Mouse (Mus musculus) limb, embryonic 10.5 days (tissue): ENCODE data around the gene Btg2. TPM values are rescaled to one million over a fixed set of nuclear protein-coding genes. Genes with fewer than 3 reads are reported as not detected.

Experiments used
- DNase-seq: peaks from one replicate; pipeline ENCODE4 v3.0.0-alpha.2; 2017; ENCODE audit warnings: low spot score
- H3K27ac ChIP-seq: fragments of 300-500 bp; sonication (generic); 2 replicates; pipeline ENCODE4 v1.5.1; 2016; ENCODE audit warnings: mild to moderate bottlenecking
- H3K27me3 ChIP-seq: fragments of 300-500 bp; sonication (generic); 2 replicates; pipeline ENCODE4 v1.6.1; 2016; ENCODE audit warnings: low read depth, mild to moderate bottlenecking; ENCODE audit not compliant: poor library complexity, severe bottlenecking
- H3K36me3 ChIP-seq: fragments of 300-500 bp; sonication (generic); 2 replicates; pipeline ENCODE4 v1.6.1; 2016; ENCODE audit warnings: mild to moderate bottlenecking, moderate library complexity
- H3K4me1 ChIP-seq: fragments of 300-500 bp; sonication (generic); 2 replicates; pipeline ENCODE4 v1.6.1; 2016
- H3K4me3 ChIP-seq: fragments of 300-500 bp; sonication (generic); 2 replicates; pipeline ENCODE4 v1.5.1; 2016; ENCODE audit warnings: mild to moderate bottlenecking, moderate library complexity
- H3K9me3 ChIP-seq: fragments of 300-500 bp; sonication (generic); replicated peaks from 2 replicates; pipeline ENCODE4 v1.6.1; 2016; ENCODE audit warnings: mild to moderate bottlenecking
- WGBS: fragments of 180-500 bp; shearing (Covaris S2); methylation state at CpG from one replicate; pipeline ENCODE4 v1.1.7; 2016; 5-methylcytosine and 5-hydroxymethylcytosine counted together
- polyA plus RNA-seq: library from polyadenylated mRNA; unstranded; fragments of >200 nt; fragmentation: Nextera tagmentation; extraction: Ambion mirVana; gene quantifications from 2 replicates; pipeline ENCODE4 v1.2.1, GENCODE M21; 2016

The Btg2 gene
- polyA plus RNA-seq = 10.1 and 17.7 TPM in 2 replicates

DNA sequence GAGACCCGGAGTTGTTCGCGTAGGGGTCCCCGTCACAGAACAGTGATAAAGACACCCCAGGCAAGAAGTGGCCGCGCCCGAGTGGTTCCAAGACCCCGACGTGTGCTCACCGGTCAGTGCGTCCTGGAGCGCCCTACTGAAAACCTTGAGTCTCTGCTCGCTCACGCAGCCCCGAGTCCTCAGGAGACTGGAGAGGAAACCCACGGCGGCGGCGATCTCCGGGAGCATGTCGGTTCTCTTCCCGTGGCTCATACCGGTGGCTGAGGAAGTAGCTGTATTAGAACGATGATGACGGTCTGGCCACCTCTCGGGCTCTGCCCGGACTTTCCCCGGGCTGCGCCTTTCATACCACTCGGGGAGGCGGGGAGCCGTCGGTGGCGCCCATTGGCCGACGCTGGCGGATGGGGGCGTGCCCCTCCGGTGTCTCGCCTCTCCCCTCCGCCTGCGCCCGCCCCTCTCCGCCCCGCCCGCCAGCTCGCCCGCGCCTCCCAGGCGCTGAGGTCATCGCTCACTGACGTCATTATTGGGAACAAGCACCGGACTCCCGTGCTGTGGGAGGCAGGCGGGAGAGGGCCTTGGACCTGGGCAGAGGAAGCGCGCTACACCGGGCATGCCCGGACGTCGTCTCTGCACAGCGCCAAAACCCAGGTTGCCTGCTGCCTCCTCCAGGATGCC is at the start of gene Btg2:
Btg2 (minus strand) TSS at position 319 of the 675 bp plus-strand sequence.
- Histone ChIP-seq H3K4me3 (peak within 1 kb of the TSS; percentile 71), H3K27me3 (peaks cover 13% of the 10 kb centered on the region), H3K27ac (peak within 1 kb of the TSS; percentile 85), H3K9me3 (no peaks in the 10 kb centered on the region), H3K4me1 (peaks cover 42% of the 10 kb centered on the region), H3K36me3 (peaks cover 20% of the 10 kb centered on the region)
- WGBS = under 1% methylated on average over 62 of the region's 62 CpGs
- DNase-seq = peak; percentile 97

GRCm38 (mm10) chr1:134122195-134122594 is 43.3 kb upstream of the Btg2 start:
- H3K9me3 ChIP-seq = 0 out of 2 replicates have a peak, but pooled peaks cover 5% of the 10 kb centered on the region
- DNase-seq = peak; percentile 68
- WGBS = 60% methylated on average over 9 of the region's 9 CpGs

DNA sequence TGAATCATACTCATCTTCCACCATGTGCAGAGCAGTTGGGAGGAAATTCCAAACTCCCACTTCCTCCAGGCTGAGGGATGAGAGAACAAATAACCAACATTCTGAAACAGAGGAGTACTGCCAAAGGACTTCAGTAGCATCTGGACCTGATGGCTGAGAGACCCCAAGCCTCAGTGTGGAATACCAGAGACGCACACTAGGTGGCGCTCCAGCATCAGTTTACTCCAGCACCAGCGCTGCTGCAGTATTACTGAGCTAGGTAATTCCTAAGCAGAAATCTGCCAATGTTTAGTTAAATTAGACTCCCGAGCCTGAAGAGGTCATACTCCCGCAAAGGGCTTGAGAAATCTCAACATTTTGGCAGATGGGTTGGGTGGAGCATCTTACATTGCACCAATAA is 41.3 kb upstream of the Btg2 start:
- H3K9me3 ChIP-seq = 0 out of 2 replicates have a peak, but pooled peaks cover 5% of the 10 kb centered on the region
- no peaks in the 10 kb centered on the region for H3K27me3 ChIP-seq
- no peak overlapping the region for H3K27ac ChIP-seq
- peaks cover 10% of the 10 kb centered on the region for H3K4me1 ChIP-seq
- no peaks in the 10 kb centered on the region for H3K36me3 ChIP-seq
- peak; percentile 92 for DNase-seq
- WGBS = 5% methylated on average over 5 of the region's 5 CpGs
- H3K4me3 ChIP-seq = no peak overlapping the region

More at GRCm38 (mm10) chr1:134122195-134122594, 43.3 kb upstream of the Btg2 start:
- no peak overlapping the region for H3K27ac ChIP-seq
- no peaks in the 10 kb centered on the region for H3K4me1 ChIP-seq
- no peaks in the 10 kb centered on the region for H3K36me3 ChIP-seq
- no peak overlapping the region for H3K4me3 ChIP-seq
- no peaks in the 10 kb centered on the region for H3K27me3 ChIP-seq

DNA sequence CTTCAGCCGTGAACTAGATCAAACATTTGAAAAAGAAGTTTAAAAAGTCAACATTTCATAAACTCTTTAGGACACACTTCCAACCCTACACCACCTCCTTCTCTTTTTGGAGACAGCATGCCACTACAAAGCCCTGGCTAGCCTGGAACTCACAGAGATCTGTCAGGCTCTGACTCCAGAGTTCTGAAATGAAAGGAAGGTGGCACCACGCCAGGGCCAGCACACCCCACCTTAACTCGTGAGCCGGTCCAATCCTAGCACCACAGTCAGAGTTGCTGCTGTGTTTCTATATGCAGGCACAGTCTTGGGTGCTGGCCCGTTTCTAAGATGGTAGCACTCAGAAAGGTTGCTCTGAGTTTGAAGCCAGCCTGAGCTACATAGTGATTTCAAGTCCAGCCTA is 38.2 kb upstream of the Btg2 start:
- H3K9me3 ChIP-seq = 0 out of 2 replicates have a peak, but pooled peaks cover 5% of the 10 kb centered on the region
- H3K36me3 ChIP-seq = no peaks in the 10 kb centered on the region
- no peak for DNase-seq
- no peak overlapping the region for H3K27ac ChIP-seq
- H3K27me3 ChIP-seq = no peaks in the 10 kb centered on the region
- 89% methylated on average over 5 of the region's 5 CpGs for WGBS
- H3K4me1 ChIP-seq = peaks cover 20% of the 10 kb centered on the region
- no peak overlapping the region for H3K4me3 ChIP-seq

GRCm38 (mm10) chr1:134115424-134115823 is 36.5 kb upstream of the Btg2 start:
- Histone ChIP-seq H3K4me1 (peaks cover 20% of the 10 kb centered on the region), H3K27me3 (no peaks in the 10 kb centered on the region), H3K9me3 (0 out of 2 replicates have a peak, but pooled peaks cover 5% of the 10 kb centered on the region), H3K27ac (no peak overlapping the region), H3K36me3 (no peaks in the 10 kb centered on the region), H3K4me3 (no peak overlapping the region)
- 64% methylated on average over 8 of the region's 8 CpGs for WGBS
- no peak for DNase-seq

DNA sequence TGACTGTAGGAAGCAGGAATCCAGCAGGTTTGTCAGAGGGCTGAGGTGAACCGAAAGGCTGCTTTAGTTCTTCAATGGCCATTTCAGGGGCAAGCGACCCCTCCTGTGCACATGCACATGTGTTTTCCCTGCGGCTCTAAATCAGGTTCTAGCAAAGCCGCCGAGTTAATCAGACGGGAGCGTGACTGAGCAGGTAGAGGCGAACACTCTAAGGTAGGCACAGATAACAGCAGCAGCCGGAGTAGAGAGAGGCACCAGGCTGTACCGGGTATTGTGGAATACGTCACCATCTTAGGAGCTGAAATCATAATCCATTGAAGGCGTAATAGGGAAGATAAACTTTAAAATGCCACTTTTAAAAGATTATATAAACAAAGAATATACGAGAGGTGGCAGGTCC is 35.8 kb upstream of the Btg2 start:
- Histone ChIP-seq H3K9me3 (0 out of 2 replicates have a peak, but pooled peaks cover 5% of the 10 kb centered on the region), H3K4me3 (no peak overlapping the region), H3K27me3 (no peaks in the 10 kb centered on the region), H3K4me1 (peaks cover 20% of the 10 kb centered on the region), H3K36me3 (no peaks in the 10 kb centered on the region), H3K27ac (no peak overlapping the region)
- no peak for DNase-seq
- 82% methylated on average over 13 of the region's 13 CpGs for WGBS

DNA sequence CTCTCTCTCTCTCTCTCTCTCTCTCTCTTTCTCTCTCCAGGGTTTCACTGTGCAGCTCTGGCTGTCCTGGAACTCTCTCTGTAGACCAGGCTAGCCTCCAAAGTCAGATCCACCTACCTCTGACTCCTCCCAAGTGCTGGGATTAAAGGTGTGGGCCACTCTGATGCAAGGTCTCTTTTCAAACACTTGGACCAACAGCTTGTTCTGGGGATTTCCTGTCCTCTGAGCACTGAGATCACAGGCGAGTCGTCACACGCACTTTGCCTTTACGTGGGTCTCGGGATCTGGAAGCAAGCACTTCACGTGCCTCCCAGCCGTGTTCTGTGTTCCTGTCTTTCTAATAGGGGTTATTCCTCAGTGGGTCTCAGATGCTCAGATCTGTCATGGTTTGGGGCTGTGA is 35.1 kb upstream of the Btg2 start:
- Histone ChIP-seq H3K36me3 (no peaks in the 10 kb centered on the region), H3K4me1 (peaks cover 20% of the 10 kb centered on the region), H3K4me3 (no peak overlapping the region), H3K27me3 (no peaks in the 10 kb centered on the region), H3K9me3 (no peaks in the 10 kb centered on the region), H3K27ac (no peak overlapping the region)
- 87% methylated on average over 7 of the region's 7 CpGs for WGBS
- no peak for DNase-seq

DNA sequence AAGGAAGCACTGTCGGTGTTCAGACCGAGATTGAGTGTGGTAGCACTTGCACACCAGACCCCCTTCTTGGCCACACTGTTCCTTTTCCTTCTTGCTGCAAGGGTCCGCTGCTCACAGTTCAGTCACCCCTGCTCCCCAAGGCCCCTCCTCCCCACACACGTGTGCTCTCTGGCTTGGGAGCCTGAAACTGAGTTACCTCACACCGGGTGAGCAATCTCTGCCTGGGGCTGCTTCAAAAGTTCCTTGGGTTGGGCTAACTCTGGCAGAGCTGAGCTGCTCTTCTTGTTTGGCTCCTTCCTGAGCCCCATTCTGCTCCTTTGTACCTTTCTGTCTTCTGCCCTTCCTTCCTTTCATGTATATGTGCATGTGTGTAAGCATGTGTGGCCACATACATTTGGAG is 34.6 kb upstream of the Btg2 start:
- H3K27me3 ChIP-seq = no peaks in the 10 kb centered on the region
- WGBS = 75% methylated on average over 5 of the region's 5 CpGs

GRCm38 (mm10) chr1:134110979-134111378 is 32.1 kb upstream of the Btg2 start, which contains the start of gene Chit1:
TSS of gene Chit1 (plus strand) at chr1:134111242.
- no peak within 1 kb of the TSS for H3K4me3 ChIP-seq
- no peaks in the 10 kb centered on the region for H3K36me3 ChIP-seq
- 74% methylated on average over 4 of the region's 4 CpGs for WGBS
- peaks cover 18% of the 10 kb centered on the region for H3K4me1 ChIP-seq
- no peak within 1 kb of the TSS for H3K27ac ChIP-seq
- 0 out of 2 replicates have a peak, but pooled peaks cover 4% of the 10 kb centered on the region for H3K27me3 ChIP-seq
- no peak for DNase-seq
- H3K9me3 ChIP-seq = no peaks in the 10 kb centered on the region

More for the DNA sequence above, 34.6 kb upstream of the Btg2 start:
- Histone ChIP-seq H3K36me3 (no peaks in the 10 kb centered on the region), H3K9me3 (no peaks in the 10 kb centered on the region), H3K27ac (no peak overlapping the region), H3K4me3 (no peak overlapping the region), H3K4me1 (peaks cover 20% of the 10 kb centered on the region)
- no peak for DNase-seq

- Histone ChIP-seq H3K27me3 (peaks cover 6% of the 10 kb centered on the region; the same call in 1 of the 2 replicates), H3K27ac (no peak overlapping the region), H3K4me3 (no peak overlapping the region), H3K9me3 (no peaks in the 10 kb centered on the region), H3K36me3 (no peaks in the 10 kb centered on the region), H3K4me1 (peaks cover 12% of the 10 kb centered on the region)
- peak; percentile 24 for DNase-seq
- 91% methylated on average over 5 of the region's 5 CpGs for WGBS
These were observed 31.5 kb upstream of the Btg2 start for GRCm38 (mm10) chr1:134110449-134110848.

DNA sequence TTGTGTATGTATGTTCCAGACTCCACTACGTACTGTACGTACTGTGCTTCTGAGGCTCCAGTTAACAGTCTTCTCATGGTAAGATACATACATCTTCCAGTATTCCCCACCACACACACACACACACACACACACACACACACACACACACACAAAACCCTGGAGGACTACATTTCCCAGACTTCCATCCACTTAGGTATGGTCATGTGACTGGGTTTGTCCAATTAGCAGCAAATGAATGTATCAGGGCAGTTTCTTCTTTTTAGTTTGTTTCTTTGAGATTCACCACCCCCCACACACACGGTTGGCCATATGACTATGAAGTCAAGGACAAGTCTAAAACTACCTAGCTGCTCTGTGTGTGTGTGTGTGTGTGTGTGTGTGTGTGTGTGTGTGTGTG is 31.1 kb upstream of the Btg2 start:
- peaks cover 9% of the 10 kb centered on the region; the same call in 1 of the 2 replicates for H3K4me1 ChIP-seq
- H3K9me3 ChIP-seq = no peaks in the 10 kb centered on the region
- H3K4me3 ChIP-seq = no peak overlapping the region
- no peaks in the 10 kb centered on the region for H3K36me3 ChIP-seq
- H3K27me3 ChIP-seq = peaks cover 10% of the 10 kb centered on the region
- WGBS = 92% methylated on average over 3 of the region's 3 CpGs
- H3K27ac ChIP-seq = no peak overlapping the region
- DNase-seq = no peak

DNA sequence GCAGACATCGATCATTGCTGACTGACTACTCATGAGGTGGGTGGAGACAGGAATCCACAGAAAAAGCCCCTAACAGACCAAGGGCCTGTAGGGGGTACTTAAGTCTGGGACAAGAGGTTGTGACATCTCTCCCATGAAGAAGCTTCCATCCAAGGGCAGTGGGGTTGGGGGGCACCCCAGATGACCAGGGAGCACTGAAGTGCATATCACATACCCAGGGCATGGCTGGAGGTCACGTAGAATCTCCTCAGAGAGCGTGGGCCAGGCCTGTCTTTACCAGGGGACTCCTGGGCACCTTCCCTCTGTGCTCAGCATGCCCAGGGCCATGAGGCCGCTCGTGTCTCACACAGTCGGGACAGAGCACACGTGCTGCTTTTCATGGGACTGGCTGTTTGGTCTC is 28.9 kb upstream of the Btg2 start:
- no peaks in the 10 kb centered on the region for H3K9me3 ChIP-seq
- no peaks in the 10 kb centered on the region for H3K36me3 ChIP-seq
- peaks cover 12% of the 10 kb centered on the region for H3K27me3 ChIP-seq
- no peaks in the 10 kb centered on the region for H3K4me1 ChIP-seq
- H3K4me3 ChIP-seq = no peak overlapping the region
- 91% methylated on average over 7 of the region's 7 CpGs for WGBS
- DNase-seq = no peak
- H3K27ac ChIP-seq = no peak overlapping the region

DNA sequence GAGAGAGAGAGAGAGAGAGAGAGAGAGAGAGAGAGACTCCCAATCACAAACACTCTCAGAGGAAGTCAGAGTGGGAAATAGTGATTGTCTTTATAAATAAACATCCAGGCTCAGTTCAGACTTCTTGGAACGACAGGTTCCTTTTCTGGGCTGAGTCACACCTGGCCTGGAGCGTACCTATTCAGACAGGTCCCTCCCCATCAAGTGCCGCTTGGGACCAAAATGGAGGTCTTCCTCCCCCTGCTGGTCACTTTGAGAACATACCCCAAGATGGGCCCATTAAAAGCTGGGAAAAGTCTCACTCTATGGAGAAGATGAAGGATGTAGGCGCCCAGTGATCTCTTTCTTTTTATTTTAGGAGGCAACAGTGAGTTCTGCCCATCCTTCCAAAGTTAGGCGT is 27.8 kb upstream of the Btg2 start:
- WGBS = 5% methylated on average over 5 of the region's 5 CpGs
- Histone ChIP-seq H3K36me3 (no peaks in the 10 kb centered on the region), H3K4me1 (no peaks in the 10 kb centered on the region), H3K9me3 (no peaks in the 10 kb centered on the region), H3K27me3 (peaks cover 12% of the 10 kb centered on the region), H3K4me3 (no peak overlapping the region), H3K27ac (no peak overlapping the region)
- DNase-seq = peak; percentile 61
